Mouse (Mus musculus) lung, embryonic 16.5 days (tissue): Measurements from ENCODE around the gene Lingo3. TPM values are rescaled to one million over a fixed set of nuclear protein-coding genes. Genes with fewer than 3 reads are reported as not detected.

Experiments
- ATAC-seq: fragments of 200-750 bp; cut with Nextera tagmentation; 2 replicates; pipeline ENCODE4 v1.8.0; 2017; ENCODE audit warnings: low read depth, mild to moderate bottlenecking, moderate library complexity
- H3K27ac ChIP-seq: fragments of 300-500 bp; sonication (generic); 2 replicates; pipeline ENCODE4 v1.5.1; 2014; ENCODE audit warnings: mild to moderate bottlenecking, control low read depth, low read length
- H3K27me3 ChIP-seq: fragments of 300-500 bp; sonication (generic); 2 replicates; pipeline ENCODE4 v1.6.1; 2014; ENCODE audit warnings: low read depth, low read length, mixed read lengths; ENCODE audit not compliant: control insufficient read depth, insufficient read depth
- H3K36me3 ChIP-seq: fragments of 300-500 bp; sonication (generic); 2 replicates; pipeline ENCODE4 v1.6.1; 2014; ENCODE audit warnings: low read length; ENCODE audit not compliant: control insufficient read depth, insufficient read depth
- H3K4me1 ChIP-seq: fragments of 300-500 bp; sonication (generic); replicated peaks from 2 replicates; pipeline ENCODE4 v1.6.1; 2014; ENCODE audit warnings: low read length, mixed read lengths; ENCODE audit not compliant: control insufficient read depth, insufficient read depth
- H3K4me2 ChIP-seq: fragments of 300-500 bp; sonication (generic); 2 replicates; pipeline ENCODE4 v1.6.1; 2014; ENCODE audit warnings: low read depth, low read length, control low read depth
- H3K4me3 ChIP-seq: fragments of 300-500 bp; sonication (generic); 2 replicates; pipeline ENCODE4 v1.5.1; 2014; ENCODE audit warnings: mild to moderate bottlenecking, low read length, control low read depth
- H3K9ac ChIP-seq: fragments of 300-500 bp; sonication (generic); 2 replicates; pipeline ENCODE4 v1.6.1; 2014; ENCODE audit warnings: low read length, control low read depth
- H3K9me3 ChIP-seq: fragments of 300-500 bp; sonication (generic); 2 replicates; pipeline ENCODE4 v1.6.1; 2016; ENCODE audit warnings: low read length; ENCODE audit not compliant: control insufficient read depth
- WGBS: fragments of 180-500 bp; shearing (Covaris S2); extraction: QIAGEN DNeasy Blood & Tissue Kit; methylation state at CpG from one replicate; pipeline ENCODE4 v1.1.7; 2014; 5-methylcytosine and 5-hydroxymethylcytosine counted together
- polyA plus RNA-seq: library from polyadenylated mRNA; unstranded; fragments of >200 nt; fragmentation: Nextera tagmentation; extraction: Ambion mirVana; gene quantifications from 2 replicates; pipeline ENCODE4 v1.2.1, GENCODE M21; 2015

Lingo3 gene
- polyA plus RNA-seq, 1 experiment from 2014 or later, result 0.15 TPM

DNA sequence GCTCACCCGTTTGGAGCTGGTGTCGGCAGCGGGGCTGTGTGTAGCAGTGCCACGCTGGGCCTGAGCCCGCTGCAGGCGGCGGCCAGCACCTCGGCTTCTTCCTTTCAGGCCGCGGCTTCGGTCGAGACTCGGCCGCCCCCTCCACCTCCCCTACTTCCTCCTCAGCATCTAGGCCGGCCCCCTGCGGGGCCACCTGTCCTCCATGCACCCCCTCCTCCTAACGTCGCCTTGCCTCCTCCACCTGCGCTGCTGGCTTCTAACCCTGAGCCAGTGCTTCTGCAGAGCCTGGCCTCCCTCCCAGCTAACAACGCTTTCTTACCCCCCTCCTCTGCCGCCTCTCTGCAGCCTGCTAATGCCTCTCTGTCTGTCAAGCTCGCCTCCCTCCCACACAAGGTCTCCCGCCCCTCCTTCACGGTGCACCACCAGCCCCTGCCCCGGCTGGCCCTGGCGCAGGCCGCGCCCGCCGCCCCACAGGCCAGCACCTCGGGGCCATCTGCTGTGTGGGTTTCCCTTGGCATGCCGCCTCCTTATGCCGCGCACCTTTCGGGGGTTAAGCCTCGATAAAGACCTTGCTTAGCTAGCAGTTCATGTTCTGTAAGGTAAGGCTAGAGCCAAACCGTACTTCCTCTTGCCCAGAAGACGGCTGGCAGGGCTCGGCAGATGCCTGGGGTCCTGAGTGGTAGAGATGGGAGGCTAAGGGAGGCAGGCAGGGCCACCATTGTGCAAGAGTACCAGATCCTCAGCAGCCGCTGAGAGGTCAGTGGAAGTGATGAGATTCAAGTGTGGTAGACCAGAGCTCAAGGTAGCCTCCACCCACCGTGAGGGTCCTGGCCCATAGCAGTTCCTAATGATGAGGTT lies 51.4 kb downstream of the Lingo3 start:
- Histone ChIP-seq H3K27me3 (no peaks in the 10 kb centered on the region), H3K4me3 (no peak overlapping the region), H3K9ac (no peak overlapping the region), H3K4me1 (peaks cover 10% of the 10 kb centered on the region), H3K4me2 (no peak overlapping the region), H3K9me3 (no peaks in the 10 kb centered on the region), H3K36me3 (peaks cover 64% of the 10 kb centered on the region), H3K27ac (no peak overlapping the region)
- WGBS, result 57% methylated on average over 41 of the region's 41 CpGs
- 0 out of 2 replicates have a peak, but pooled peaks have one; percentile 8 for ATAC-seq

DNA sequence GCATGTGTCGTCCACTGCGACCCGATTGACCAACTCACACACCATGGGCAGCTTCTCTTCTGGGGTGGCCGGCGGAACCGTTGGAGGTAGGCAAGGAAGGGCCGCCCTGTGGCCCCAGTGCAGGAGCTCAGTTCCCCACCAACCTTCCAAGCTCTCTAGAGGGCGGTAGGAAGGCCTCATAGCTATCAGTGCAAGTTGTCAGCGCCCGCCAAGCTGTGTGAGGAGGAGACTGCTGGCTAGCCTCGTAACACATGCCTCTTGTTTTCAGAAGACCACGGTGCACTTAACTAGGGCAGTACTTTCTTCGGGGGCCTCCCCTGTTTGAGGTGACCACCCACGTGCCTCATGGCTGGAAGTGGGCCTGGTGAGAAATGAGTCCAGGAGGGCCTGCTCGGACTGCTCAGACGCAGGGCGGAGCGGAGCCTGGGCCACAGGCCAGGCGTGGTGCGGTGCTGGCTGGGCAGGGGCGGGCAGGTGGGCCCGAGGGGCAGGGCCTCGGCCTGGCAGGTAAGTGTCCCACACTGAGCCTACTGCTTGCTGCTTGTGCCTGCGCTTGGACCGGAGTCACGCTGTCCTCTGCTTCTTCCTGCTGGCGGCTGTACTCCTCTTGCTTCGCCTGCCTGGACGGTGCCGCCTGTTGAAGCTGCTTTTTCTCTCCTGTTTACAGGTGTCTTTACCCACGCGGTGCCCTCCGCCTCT lies 52.2 kb downstream of the Lingo3 start:
- Histone ChIP-seq H3K27me3 (no peaks in the 10 kb centered on the region), H3K9me3 (no peaks in the 10 kb centered on the region), H3K4me3 (no peak overlapping the region), H3K9ac (no peak overlapping the region), H3K36me3 (peaks cover 69% of the 10 kb centered on the region), H3K4me2 (no peak overlapping the region), H3K4me1 (peaks cover 3% of the 10 kb centered on the region), H3K27ac (no peak overlapping the region)
- WGBS, result 73% methylated on average over 33 of the region's 33 CpGs
- no peak for ATAC-seq

DNA sequence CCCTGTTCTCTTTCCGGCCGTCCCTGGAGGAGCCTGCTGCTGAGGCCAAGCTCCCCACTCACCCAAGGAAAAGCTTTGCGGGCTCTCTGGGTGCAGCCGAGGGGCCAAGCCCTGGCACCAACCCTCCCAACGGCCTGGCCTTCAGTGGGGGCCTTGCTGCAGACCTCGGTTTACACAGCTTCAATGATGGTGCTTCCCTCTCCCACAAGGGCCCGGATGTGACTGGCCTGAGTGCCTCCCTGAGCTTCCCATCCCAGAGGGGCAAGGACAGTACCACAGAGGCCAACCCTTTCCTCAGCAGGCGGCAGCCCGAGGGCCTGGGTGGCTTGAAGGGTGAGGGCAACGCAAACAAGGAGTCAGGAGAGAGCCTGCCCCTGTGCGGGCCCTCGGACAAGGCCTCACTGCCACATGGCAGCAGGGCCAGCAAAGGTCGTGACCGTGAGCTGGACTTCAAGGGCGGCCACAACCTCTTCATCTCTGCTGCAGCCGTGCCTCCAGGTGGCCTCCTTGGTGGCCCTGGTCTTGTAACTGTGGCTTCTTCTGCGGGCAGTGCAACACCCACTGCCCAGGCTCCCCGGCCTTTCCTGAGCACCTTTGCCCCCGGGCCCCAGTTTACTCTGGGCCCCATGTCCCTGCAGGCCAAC lies 53.0 kb downstream of the Lingo3 start:
- no peaks in the 10 kb centered on the region for H3K9me3 ChIP-seq
- ATAC-seq, result no peak
- H3K27me3 ChIP-seq, result no peaks in the 10 kb centered on the region
- no peak overlapping the region for H3K4me2 ChIP-seq
- H3K27ac ChIP-seq, result no peak overlapping the region
- no peaks in the 10 kb centered on the region for H3K4me1 ChIP-seq
- 80% methylated on average over 19 of the region's 19 CpGs for WGBS
- H3K36me3 ChIP-seq, result peaks cover 71% of the 10 kb centered on the region
- no peak overlapping the region for H3K4me3 ChIP-seq
- no peak overlapping the region for H3K9ac ChIP-seq

GRCm38 (mm10) chr10:80787517-80787916 lies 56.3 kb downstream of the Lingo3 start:
- Histone ChIP-seq H3K27ac (no peak overlapping the region), H3K27me3 (no peaks in the 10 kb centered on the region), H3K4me1 (no peaks in the 10 kb centered on the region), H3K36me3 (peaks cover 81% of the 10 kb centered on the region), H3K9me3 (no peaks in the 10 kb centered on the region), H3K9ac (no peak overlapping the region), H3K4me3 (no peak overlapping the region), H3K4me2 (no peak overlapping the region)
- ATAC-seq, result no peak
- 70% methylated on average over 2 of the region's 2 CpGs for WGBS

DNA sequence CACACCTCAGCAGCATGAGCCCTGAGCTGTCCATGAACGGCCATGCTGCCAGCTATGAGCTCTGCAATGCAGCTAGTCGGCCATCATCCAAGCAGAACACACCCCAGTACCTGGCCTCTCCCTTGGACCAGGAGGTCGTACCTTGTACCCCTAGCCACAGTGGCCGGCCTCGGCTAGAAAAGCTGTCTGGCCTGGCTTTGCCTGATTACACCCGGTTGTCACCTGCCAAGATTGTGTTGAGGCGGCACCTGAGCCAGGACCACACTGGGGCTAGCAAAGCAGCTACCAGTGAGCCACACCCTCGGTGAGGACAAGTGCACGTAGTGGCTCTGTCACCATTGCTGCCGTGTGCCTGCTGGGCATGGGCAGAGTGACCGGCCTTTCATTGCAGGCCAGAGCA lies 57.9 kb downstream of the Lingo3 start:
- H3K4me1 ChIP-seq, result no peaks in the 10 kb centered on the region
- 93% methylated on average over 11 of the region's 11 CpGs for WGBS
- no peak overlapping the region for H3K9ac ChIP-seq
- no peak overlapping the region for H3K4me2 ChIP-seq
- no peak overlapping the region for H3K4me3 ChIP-seq
- H3K36me3 ChIP-seq, result peaks cover 80% of the 10 kb centered on the region
- H3K27me3 ChIP-seq, result no peaks in the 10 kb centered on the region
- no peaks in the 10 kb centered on the region for H3K9me3 ChIP-seq
- no peak overlapping the region for H3K27ac ChIP-seq
- no peak for ATAC-seq

- ATAC-seq, result no peak
- Histone ChIP-seq H3K4me1 (no peaks in the 10 kb centered on the region), H3K27me3 (no peaks in the 10 kb centered on the region), H3K36me3 (peaks cover 79% of the 10 kb centered on the region), H3K9ac (no peak overlapping the region), H3K4me3 (no peak overlapping the region), H3K9me3 (no peaks in the 10 kb centered on the region), H3K4me2 (no peak overlapping the region), H3K27ac (no peak overlapping the region)
- WGBS, result 83% methylated on average over 12 of the region's 12 CpGs
Measured at GRCm38 (mm10) chr10:80784871-80785270, 59.0 kb downstream of the Lingo3 start.

- 100% methylated on average over 2 of the region's 2 CpGs for WGBS
- H3K4me3 ChIP-seq, result no peak overlapping the region
- H3K4me1 ChIP-seq, result no peaks in the 10 kb centered on the region
- peaks cover 78% of the 10 kb centered on the region for H3K36me3 ChIP-seq
- H3K27ac ChIP-seq, result no peak overlapping the region
- no peak for ATAC-seq
- no peaks in the 10 kb centered on the region for H3K27me3 ChIP-seq
- no peak overlapping the region for H3K4me2 ChIP-seq
- no peaks in the 10 kb centered on the region for H3K9me3 ChIP-seq
- no peak overlapping the region for H3K9ac ChIP-seq
Measured at GRCm38 (mm10) chr10:80784302-80784701, 59.5 kb downstream of the Lingo3 start.
